Mouse (Mus musculus) left cerebral cortex, adult 18-20 months (tissue): ENCODE data around the gene Serpinb9f. TPM values are rescaled to one million over a fixed set of nuclear protein-coding genes. Genes with fewer than 3 reads are reported as not detected.
"Not testable (repeated sequence)": the region's sequence is repeated elsewhere in the genome, so short reads cannot be mapped to it uniquely, and the experiment has no call there.

ENCODE experiments used
- DNase-seq, 2 experiments: peaks; one replicate each; pipeline ENCODE4 v3.0.0; 2021 to 2022; ENCODE audit warnings: low spot score in 2 of 2, mixed read lengths in 1 of 2
- long read RNA-seq, 2 experiments: library from polyadenylated mRNA; stranded (forward); transcript quantifications; one replicate each; pipeline ENCODE4 v2.0.0; 2021
- total RNA-seq, 2 experiments: library from RNA; stranded (reverse); gene quantifications; 2 replicates each; pipeline ENCODE4 v1.2.3; 2021

Gene Serpinb9f
- not detected for total RNA-seq
- long read RNA-seq, experiment 1: 0 reads
- long read RNA-seq, experiment 2: 0 reads

- not testable (repeated sequence) for DNase-seq
Measured at GRCm38 (mm10) chr13:33323777-33324176, at the start of gene Serpinb9f. TSS of gene Serpinb9f (plus strand) at chr13:33324077.

- not testable (repeated sequence) for DNase-seq
Measured at GRCm38 (mm10) chr13:33308631-33309030, 15.2 kb upstream of the Serpinb9f start.

GRCm38 (mm10) chr13:33356666-33357065 lies 32.8 kb downstream of the Serpinb9f start:
- DNase-seq: not testable (repeated sequence)

Other genes starting within 250 kb of the Serpinb9f start
- gene Serpinb1b, start 245.5 kb upstream of the Serpinb9f start, total RNA-seq: 1 to 10 TPM; 1.2 to 1.9 TPM
- gene Serpinb9c, start 164.3 kb upstream of the Serpinb9f start, total RNA-seq: not detected
- gene Serpinb9d, start 131.1 kb upstream of the Serpinb9f start, total RNA-seq: not detected
- not detected for gene Serpinb9e, start 74.5 kb upstream of the Serpinb9f start, total RNA-seq
- not detected for gene Gm11397, start 71.7 kb downstream of the Serpinb9f start, total RNA-seq
- not detected for gene Serpinb9g, start 160.7 kb downstream of the Serpinb9f start, total RNA-seq